Mouse (Mus musculus) kidney, adult 9 months (tissue): ENCODE results near the gene Fgf11.
A peak's percentile ranks its signal among the peaks of the same experiment; 100 is the strongest.

Experiments
- DNase-seq: peaks from one replicate; pipeline ENCODE4 v3.0.0; 2022

Fgf11 gene

DNA sequence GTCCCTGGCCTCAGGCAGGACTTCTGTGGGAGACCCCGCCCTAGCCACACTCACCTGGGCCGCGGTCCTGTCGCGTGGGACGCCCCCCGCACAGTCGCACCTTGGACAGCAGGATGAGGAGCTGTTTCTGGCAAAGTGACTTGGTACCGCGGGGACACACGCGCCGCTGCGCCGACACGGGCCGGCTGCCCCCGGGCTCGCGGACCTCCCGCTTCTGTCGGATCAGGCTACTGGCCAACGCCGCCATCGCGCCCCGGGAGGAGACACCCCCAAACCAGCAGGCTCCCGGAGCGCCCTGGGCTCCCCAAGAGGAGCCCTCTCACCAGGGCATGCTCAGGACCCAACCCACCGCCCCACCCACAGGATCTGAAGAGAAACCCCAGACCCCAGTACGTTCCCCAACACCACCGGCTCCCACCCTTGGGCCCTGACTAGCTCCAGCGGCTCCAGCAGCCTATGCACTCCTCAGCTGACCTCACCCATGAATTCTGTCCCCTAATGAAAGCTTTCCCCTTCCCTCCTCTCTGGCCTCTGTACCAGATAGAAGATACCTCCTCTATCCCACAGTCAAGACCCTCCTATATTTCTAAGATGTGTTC, at the start of gene Fgf11:
Gene Fgf11, minus strand, starts transcription at position 479 of the 599 bp plus-strand sequence.
- DNase-seq = no peak

DNA sequence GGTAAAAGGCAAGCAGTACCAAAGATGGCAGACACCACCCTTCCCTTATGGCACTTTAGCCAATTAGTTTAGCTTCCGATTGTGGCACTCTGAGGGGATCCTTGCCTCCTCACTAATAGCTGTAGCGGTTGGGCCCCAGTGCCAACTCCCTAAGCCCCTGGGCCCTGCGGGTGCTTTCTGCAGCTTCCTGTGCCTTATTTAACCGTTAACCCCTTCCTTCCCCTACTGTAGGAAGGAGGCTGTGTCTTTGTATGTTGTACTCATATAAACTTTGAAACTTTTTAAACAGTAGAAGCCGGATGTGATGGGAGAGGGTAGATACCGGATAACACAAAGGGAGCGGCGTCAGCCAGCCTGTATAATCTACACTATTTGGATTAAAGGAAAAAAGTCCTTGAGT, 49.1 kb upstream of the Fgf11 start:
- no peak for DNase-seq

DNA sequence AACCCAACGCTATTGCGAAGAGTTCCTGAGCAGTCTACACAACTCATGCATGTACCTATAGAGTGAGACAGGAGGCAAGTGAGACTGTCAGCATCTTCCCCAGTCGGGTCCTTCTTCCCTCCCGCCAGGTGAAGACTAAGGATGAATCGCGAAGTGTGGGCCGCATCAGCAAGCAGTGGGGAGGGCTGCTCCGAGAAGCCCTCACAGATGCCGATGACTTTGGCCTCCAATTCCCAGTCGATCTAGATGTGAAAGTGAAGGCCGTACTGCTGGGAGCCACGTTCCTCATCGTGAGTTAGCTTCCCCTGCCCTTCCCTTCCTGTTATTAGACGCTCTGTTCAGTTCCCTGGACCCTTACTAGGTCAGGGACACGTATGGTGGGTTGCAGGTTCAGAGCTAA, 48.2 kb upstream of the Fgf11 start:
- no peak for DNase-seq

DNA sequence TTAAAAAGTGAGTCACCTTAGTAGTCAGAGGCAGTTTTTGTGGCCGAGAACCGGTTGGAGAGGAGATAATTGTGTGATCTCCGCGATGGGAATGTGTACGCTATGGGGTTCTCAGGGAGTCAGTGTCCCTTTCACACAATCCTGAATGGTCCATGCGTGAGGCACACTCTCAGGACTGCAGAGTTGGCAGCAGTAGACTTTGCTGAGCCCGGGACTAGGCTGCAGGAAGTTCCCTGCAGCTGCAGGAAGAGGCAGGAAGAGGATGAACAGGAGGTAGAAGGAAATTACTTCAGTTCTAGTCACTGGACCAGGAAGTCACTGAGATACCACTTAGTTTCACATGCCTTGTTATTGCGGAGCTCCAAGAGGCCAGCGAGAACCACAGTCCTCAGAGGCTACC, 47.5 kb upstream of the Fgf11 start:
- no peak for DNase-seq

DNA sequence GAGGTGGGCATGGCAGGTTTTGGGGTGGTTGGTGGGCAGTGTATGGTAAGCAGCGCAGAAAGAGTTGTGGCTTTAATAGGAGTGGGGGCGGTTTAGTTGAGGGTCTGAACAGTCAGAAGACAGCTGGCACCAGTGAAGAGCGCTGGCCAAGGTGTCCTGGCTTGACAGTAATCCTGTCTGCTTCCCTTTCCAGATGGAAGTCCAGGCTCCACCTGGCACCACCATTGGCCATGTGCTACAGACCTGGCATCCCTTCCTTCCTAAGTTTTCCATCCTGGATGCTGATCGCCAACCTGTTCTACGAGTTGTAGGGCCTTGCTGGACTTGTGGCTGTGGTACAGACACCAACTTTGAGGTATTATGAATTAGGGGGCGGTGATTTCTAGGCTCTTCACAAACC, 46.4 kb upstream of the Fgf11 start:
- DNase-seq = no peak

DNA sequence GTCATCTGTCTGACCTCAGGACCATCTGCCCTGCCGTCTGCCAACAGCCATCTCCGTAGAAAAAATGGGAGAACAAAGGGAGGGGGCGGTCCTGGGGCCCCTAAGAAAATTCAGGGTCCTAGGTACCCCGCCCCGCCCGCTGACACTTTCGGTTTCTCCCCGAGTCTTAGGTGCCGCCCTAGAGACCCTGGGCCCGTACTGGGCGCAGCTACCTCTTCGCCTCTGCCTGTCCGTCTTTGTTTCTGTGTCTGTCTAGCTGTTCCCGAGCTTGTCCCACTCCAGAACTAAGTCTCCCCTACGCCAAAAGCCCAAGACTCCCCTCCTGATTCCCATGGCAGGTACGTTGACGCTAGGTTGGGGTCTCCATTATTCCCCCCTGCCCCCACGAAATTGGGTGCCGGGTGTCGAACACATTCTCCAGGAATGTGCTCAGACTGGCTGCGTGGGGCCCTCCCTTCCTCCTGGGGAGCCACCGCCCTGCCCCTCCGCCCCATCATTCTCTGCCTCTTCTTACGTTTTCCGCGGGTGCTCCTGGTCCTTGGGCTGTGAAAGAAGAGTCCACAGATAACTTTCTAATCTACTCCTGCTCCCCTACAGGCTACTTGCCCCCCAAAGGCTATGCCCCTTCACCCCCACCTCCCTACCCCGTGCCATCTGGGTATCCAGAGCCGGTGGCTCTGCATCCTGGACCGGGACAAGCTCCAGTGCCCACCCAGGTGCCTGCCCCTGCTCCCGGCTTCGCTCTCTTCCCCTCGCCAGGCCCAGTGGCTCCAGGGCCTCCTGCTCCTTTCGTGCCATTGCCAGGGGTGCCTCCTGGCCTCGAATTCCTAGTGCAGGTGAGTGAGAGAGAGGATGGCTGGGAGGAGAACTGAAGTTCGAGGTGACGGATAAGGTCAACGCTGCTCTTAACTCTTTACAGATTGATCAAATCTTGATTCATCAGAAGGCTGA, 45.4 kb upstream of the Fgf11 start:
- DNase-seq = no peak

DNA sequence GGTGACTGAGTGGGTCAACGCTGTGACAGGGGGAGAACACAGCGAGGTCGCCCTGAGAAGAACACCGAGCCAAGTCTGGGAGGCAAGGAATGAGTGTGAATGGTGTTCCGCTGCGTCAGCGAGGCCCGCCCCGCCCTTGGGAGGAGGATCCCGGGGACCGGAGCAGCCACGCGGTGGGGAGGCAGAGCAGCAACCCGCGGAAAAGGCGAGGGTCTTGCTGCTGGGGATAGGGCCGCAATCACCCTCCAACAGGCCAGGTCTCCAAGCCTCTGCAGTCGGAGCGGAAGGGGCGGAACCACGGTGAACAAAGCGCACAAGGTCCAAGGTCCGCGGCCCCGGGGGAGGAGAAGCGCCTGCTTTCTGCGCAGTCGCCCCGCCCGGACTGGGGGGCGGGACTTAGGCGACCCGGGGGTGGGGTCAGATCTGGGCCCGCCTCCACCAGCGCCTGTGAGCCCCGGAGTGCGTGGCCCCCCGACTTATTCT, 44.6 kb upstream of the Fgf11 start, which contains the start of gene Plscr3:
Gene Plscr3, plus strand, starts transcription at position 179 of the 483 bp plus-strand sequence.
- DNase-seq = peak; percentile 96

DNA sequence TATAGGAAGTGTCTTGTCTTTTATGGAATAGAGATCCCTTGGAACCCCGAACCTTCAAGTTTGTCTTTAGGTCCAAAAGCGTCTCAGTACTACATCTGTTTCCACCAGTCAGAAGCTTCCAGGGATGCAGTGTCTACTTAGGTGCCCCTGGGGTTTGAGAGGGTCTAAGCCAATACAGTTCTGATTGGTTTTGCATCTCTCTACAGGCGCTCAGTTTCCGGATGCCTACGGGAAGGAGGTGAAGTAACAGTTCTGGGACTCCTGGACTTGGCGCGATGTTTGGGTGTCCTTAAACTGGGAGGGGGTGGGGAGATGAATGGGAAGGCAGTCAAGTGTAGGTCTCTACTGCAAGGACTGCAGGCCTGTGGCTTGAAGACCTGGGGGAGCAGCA, 37.1 kb upstream of the Fgf11 start:
- no peak for DNase-seq

DNA sequence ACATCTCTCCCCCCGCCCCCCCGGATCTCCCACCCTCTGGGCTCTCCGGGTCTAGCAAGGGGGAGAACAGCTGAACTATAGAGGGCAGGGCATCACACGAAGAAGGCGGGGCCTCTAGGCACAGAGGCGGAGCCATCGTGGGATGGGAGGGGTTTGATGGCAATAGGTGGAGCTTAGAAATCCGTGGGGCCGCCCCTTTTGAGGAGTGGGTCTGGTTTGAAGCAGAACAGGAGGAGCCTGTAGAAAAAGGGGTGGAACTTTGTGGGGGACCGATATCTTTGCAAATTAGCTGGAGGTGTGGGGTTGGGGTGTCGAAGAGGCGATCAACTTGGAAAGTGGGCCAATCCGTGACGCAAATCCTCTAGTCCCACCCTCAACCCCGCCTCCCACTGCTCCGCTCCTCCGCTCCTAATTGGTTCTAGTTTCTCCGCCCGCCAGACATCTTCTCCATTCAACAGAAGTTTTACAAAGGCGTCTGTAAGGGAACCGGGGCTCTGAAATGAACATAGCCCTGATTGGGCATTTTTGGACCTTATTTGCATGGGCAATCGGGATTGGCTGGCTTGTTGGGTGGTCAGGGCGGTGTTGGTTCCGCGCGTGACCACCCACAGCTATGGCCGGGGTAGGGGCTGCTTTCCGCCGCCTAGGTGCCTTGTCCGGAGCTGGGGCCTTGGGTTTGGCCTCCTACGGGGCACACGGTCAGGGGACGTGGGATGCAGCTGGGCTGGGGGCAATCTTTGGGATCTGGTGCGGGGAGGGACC, 36.5 kb upstream of the Fgf11 start, which contains the start of gene Tmem256:
Gene Tmem256, plus strand, starts transcription at position 563 of the 762 bp plus-strand sequence.
- DNase-seq = peak; percentile 99

DNA sequence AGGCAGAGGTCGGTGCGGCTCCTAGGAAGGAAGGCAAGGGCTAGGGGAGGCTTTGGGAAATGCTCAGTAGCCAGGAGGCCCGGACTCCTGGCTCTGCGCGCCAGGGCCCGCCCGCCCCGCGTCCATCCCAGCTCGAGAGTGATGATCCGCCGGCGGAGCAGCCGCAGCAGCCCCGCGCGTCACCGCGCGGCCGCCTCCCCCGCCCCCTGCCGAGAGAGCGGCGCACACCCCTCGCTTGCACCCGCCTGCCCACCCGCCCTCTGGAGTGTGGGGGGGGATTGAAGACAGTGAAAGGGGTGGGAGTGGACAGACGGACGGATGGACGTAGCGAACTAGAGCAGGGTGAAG, 35.9 kb upstream of the Fgf11 start, which contains the start of gene Nlgn2:
Gene Nlgn2, minus strand, starts transcription at position 181 of the 348 bp plus-strand sequence.
- DNase-seq = no peak

DNA sequence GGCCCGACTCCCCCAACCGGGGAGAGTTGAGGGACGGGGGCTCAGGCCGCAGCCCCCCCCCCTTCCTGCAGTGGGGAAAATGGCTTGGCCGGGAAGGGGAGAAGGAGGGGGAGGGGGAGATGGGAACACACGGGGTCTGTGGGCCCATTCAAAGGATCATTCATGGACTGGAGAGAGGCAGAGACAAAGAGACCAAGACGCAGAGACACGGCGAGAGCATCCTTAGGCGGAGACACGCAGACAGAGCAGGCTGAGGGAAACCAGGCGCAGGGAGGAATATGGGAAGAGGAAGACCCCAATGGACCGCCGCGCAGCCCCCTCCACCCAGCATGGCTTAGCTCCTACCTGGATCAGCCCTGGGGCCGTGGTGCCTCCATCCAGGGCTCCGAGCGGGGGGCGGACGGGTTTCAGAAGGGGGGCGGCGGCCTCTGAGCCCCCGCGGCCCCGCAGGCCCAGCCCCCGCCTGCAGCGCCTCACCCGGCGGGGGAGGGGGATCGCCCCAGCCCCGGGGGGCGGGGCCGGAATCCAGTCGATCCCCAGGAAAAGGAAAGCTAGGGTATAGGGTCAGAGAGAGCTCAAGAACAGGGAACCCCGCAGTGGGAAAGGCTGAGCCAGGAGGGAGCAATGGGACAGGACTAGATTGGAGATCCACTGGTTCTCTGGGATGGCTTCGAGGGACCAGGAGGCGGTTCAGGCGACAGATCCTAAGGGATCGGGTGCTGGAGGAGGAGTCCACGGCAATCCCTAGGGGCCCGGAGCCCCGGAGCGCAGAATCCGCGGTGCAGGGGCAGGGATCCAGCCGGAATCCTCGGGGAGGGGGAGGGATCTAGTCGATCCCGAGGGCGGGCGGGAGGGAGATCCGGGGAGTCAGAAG, 35.3 kb upstream of the Fgf11 start:
- peak; percentile 30 for DNase-seq

DNA sequence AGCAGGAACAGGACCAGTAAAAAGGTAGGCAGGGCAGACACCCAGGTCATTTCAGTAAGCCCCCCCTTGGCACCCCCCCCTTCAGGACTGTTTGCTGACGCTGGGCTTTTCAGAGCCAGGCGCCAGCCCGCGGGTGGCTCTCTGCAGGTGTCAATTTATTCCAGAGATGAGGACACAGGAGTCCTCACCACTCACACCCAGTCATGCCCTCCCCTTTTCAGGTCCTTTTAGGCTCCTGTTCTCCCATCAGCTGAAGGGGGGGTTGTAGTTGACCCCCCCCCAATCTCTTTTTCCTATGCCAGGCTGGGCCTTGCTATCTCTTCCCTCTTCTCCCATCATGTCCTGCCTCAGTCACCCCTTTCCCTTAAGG, 34.3 kb upstream of the Fgf11 start:
- DNase-seq = no peak

DNA sequence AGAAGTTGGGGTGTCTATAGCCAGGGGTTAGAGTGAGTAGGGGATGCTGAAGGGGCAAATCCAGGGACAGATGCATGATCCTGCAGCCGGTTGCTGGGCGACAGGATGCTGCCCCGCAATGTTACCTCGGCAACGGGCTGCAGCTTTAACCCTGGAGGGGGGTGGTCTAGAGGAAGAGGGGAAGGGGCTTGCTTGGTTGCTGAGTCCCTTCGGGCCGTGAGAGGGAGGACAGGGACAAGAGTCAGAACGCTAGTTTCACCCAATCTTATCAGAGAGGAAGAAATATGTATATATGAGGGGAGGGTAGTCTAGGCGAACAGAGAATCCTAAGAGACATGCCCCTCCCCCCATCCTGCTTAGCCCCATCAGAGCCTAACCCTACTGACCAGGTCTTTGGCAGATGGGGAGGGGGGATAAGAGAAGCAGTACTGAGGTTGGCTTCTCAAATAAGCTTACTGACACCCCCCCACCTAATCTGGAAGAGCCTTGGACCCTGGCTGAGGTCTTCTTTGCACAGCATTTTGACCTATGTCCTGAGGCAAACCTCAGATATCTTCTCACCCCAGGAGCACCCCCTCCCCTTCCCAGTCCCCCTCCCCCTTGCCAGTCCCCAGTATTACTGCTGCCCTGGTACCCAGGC, 33.8 kb upstream of the Fgf11 start:
- DNase-seq = no peak

DNA sequence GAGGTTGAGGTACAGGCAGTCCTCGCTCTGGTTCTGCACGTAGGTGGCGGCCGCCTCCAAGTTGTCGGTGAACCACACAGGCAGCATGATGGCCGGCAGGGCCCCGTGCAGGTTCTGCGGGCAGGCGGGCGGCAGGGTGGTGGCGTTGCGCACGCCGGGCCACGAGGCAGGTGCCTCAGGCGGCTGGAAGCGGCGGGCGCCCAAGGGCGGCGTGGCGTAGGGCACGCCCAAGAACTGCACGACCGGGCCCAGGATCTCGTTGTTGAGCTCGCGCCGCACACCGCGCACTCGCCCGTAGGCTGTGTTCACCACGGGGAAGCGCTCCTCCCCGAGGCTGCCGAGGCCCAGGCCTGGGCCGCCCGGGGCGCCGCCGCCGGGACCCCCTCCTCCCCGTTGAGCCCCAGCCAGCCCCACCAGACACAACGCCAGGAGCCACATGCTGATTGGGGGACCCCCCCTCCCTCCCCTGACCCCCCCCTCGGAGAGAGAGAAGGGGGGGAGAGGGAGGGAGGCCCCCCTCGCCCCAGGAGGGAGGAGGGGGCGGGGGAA, 32.4 kb upstream of the Fgf11 start:
- DNase-seq = peak; percentile 32

DNA sequence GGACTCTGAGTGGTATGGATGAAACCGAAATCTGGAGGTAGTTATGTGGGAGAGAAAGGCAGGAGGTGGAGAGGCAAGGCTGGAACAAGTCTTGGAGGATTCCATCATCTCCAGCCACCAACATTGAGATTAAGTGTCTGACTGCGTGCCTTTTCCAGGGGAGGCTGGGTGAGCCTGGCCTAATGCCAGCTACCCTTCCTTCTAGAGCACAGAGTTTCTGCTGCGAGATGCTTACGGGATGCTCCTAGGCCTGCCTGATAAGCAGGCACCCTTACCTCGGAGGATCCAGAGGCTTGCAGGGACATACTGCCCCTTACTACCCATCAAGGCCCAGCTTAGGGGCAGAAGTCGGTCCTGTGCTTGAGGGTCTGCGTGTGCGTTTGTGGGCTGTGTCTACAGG, 31.9 kb upstream of the Fgf11 start:
- no peak for DNase-seq

DNA sequence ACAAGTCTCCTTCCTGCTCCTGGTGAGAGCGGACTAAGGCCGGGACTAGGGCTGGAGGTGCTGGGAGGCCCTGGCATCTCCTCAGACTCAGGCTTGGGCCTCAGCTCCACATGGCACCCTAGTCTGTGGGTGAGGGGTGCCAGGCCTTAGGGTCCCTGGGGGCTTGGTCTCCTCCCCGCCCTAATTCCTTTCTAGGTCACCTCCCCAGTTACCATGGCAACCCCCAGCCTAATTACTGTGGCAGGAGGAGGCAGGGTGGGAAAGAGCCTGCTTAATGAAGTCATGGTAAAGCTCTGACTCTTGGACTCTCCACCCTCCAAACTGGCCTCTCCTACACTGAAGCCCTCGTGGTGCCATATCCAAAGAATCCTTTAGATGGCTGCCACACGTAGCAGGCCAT, 27.2 kb upstream of the Fgf11 start:
- DNase-seq = no peak

DNA sequence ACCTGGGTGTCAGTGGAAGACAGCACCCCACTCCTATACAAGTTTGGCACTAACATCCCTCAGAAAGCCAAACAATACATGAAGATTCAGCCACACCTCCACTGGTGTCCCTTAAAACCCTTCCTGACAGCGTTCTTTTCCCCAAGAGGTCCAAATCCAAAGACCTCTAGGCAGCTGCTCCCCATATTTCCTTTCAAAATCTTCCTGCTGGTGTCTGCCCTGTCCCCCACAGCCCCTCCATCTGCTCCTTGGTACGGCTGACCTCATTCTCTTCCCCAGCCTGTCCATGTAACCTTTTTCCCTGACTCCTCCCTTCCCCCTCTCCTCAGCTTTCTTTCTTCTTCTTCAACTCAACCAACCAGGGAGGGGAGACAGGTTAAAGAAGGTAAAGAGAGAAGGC, 21.8 kb upstream of the Fgf11 start:
- no peak for DNase-seq

DNA sequence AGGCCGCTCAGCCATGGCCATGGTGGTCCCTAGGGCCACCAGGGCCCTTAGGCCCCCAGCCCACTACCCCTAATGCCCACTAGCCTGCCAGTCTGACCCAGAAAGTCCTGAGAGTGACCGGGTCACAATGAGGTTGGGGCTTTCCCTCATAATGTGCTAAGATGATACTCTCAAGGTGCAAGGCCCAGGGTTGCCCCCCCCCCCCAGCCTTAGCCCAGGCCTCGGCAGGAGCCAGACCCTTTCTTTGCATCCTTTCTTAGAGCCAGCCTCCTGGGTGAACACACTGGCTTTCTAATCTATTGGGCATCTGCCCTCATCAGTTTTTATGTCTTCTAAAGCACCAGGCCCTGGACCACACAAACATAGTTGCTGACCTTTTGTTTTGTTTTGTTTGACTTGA, 20.4 kb upstream of the Fgf11 start, which contains the start of gene Spem1:
Gene Spem1, minus strand, starts transcription at position 101 of the 400 bp plus-strand sequence.
- no peak for DNase-seq

DNA sequence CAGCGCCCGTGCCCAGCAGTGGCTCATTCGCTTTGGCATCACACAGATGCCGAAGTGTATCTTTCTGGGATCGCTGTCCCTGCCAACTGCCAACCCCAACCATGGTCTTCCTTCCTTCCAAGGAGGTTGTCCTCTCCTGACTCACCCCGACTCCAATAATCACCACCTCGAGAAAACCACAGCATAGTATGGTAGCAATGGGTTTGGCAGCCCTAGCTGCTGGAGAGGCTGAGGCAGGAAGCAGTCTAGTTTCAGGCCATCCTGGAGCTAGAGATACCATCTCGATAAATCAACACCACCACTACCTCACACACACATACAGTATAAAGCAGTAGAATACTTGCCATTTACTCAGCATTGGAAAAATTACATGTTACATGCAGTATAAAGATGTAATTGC, 17.2 kb upstream of the Fgf11 start:
- DNase-seq = no peak

DNA sequence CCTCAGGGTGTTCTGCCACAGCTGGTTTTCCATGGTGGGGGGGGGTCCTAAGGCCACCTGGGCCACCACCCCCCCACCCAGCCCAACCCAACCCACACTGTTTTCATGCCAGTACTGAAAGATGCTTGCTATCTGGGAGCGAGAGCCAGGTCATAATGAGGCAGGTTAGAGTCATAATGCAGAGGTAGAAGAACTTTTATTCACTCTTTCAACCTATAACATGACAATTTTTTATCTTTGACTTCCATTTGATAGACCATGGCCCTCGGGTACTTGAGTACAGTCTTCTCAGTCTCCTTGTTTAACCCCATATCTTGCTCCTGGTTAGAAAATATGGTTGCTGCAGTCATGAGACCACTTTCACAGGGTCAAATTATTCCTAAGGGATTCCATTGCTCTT, 16.7 kb upstream of the Fgf11 start, which contains the start of gene Spem2:
Gene Spem2, minus strand, starts transcription at position 101 of the 400 bp plus-strand sequence.
- DNase-seq = no peak

DNA sequence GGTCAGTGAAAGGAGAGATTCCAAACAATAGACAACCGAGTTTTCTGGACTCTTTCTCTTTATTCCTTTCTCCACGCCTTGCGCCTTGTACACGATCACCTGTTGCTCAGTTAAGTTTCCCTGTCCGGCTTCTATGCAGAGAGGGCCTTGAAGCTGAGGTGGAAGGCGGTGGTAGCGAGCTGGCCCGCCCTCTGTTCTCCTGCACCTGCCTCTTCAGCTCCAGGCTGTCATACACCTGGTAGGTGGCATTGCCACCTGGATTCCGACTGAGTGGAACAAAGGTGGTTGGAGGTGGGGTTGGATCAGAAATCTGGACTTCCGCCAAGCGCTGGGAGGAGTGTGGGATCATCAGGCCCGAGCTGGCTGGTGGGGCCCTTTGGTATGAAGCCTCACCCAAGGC, 14.9 kb upstream of the Fgf11 start:
- DNase-seq = no peak
